Mouse (Mus musculus) gonadal fat pad, adult 2 months (tissue): ENCODE results near the gene Olfr1436. TPM values are rescaled to one million over a fixed set of nuclear protein-coding genes. Genes with fewer than 3 reads are reported as not detected.
"Not testable (repeated sequence)": the region's sequence is repeated elsewhere in the genome, so short reads cannot be mapped to it uniquely, and the experiment has no call there.

Source experiments
- DNase-seq: peaks from one replicate; pipeline ENCODE4 v3.0.0-alpha.2; 2012; ENCODE audit warnings: low read depth
- polyA plus RNA-seq: library from polyadenylated mRNA; depleted of rRNA; stranded (reverse); fragments of >200 nt; gene quantifications from 2 replicates; pipeline ENCODE4 v1.2.3, GENCODE M21; 2012; rRNA removed

Gene Olfr1436
- polyA plus RNA-seq: not detected in 2 replicates

- not testable (repeated sequence) for DNase-seq
Measured at GRCm38 (mm10) chr19:12299030-12299429, at the start of gene Olfr1436. Olfr1436 (minus strand) TSS chr19:12299130.

- no peak for DNase-seq
Measured at GRCm38 (mm10) chr19:12335810-12336209, 36.9 kb upstream of the Olfr1436 start, which contains the start of gene Olfr1438-ps1. Olfr1438-ps1 (minus strand) TSS chr19:12335910.

- no peak for DNase-seq
Measured at GRCm38 (mm10) chr19:12325001-12325400, 26.1 kb upstream of the Olfr1436 start, which contains the start of gene Olfr1437. Olfr1437 (minus strand) TSS chr19:12325101.

GRCm38 (mm10) chr19:12292979-12293378, 6.0 kb downstream of the Olfr1436 start:
- DNase-seq: no peak

- no peak for DNase-seq
Measured at GRCm38 (mm10) chr19:12279554-12279953, 19.4 kb downstream of the Olfr1436 start, which contains the start of gene Olfr1434. Olfr1434 (plus strand) TSS chr19:12279854.

GRCm38 (mm10) chr19:12260732-12261131, 38.2 kb downstream of the Olfr1436 start, which contains the start of gene Olfr235:
Olfr235 (plus strand) TSS chr19:12261032.
- no peak for DNase-seq

Other genes starting within 250 kb of the Olfr1436 start
- not detected in 2 replicates for gene Olfr1424, start 236.4 kb downstream of the Olfr1436 start, polyA plus RNA-seq
- gene Olfr1425, start 221.4 kb downstream of the Olfr1436 start, polyA plus RNA-seq: not detected in 2 replicates
- gene Olfr1426, start 207.1 kb downstream of the Olfr1436 start, polyA plus RNA-seq: not detected in 2 replicates
- gene Olfr1427, start 195.8 kb downstream of the Olfr1436 start, polyA plus RNA-seq: not detected in 2 replicates
- gene Olfr1428, start 183.2 kb downstream of the Olfr1436 start, polyA plus RNA-seq: not detected in 2 replicates
- gene Olfr76, start 175.9 kb downstream of the Olfr1436 start, polyA plus RNA-seq: not detected in 2 replicates
- gene Olfr1555-ps1, start 129.0 kb downstream of the Olfr1436 start, polyA plus RNA-seq: not detected in 2 replicates
- not detected in 2 replicates for gene Olfr1431, start 98.5 kb downstream of the Olfr1436 start, polyA plus RNA-seq
- not detected in 2 replicates for gene Olfr1432, start 66.5 kb downstream of the Olfr1436 start, polyA plus RNA-seq
- gene Olfr262, start 57.5 kb downstream of the Olfr1436 start, polyA plus RNA-seq: not detected in 2 replicates
- not detected in 2 replicates for gene Olfr235, start 38.1 kb downstream of the Olfr1436 start, polyA plus RNA-seq
- gene Olfr1434, start 19.3 kb downstream of the Olfr1436 start, polyA plus RNA-seq: not detected in 2 replicates
- not detected in 2 replicates for gene Olfr1437, start 26.0 kb upstream of the Olfr1436 start, polyA plus RNA-seq
- gene Olfr1438-ps1, start 36.8 kb upstream of the Olfr1436 start, polyA plus RNA-seq: not detected in 2 replicates
- not detected in 2 replicates for gene Olfr1440, start 88.1 kb upstream of the Olfr1436 start, polyA plus RNA-seq
- gene Olfr1441, start 118.3 kb upstream of the Olfr1436 start, polyA plus RNA-seq: not detected in 2 replicates
- gene Pfpl, start 128.8 kb upstream of the Olfr1436 start, polyA plus RNA-seq: not detected in 2 replicates
- gene Mpeg1, start 161.6 kb upstream of the Olfr1436 start, polyA plus RNA-seq: 8.0 and 10.0 TPM in 2 replicates
- 33.0 and 34.9 TPM in 2 replicates for gene Dtx4, start 202.3 kb upstream of the Olfr1436 start, polyA plus RNA-seq
- gene Fam111a, start 246.6 kb upstream of the Olfr1436 start, polyA plus RNA-seq: 1.5 and 1.7 TPM in 2 replicates